Mouse (Mus musculus) lung, postnatal 10 days (tissue): Measurements from ENCODE around the gene AC141477.1.

Source experiments
- DNase-seq: peaks from one replicate; pipeline ENCODE4 v3.0.0; 2021

The AC141477.1 gene

DNA sequence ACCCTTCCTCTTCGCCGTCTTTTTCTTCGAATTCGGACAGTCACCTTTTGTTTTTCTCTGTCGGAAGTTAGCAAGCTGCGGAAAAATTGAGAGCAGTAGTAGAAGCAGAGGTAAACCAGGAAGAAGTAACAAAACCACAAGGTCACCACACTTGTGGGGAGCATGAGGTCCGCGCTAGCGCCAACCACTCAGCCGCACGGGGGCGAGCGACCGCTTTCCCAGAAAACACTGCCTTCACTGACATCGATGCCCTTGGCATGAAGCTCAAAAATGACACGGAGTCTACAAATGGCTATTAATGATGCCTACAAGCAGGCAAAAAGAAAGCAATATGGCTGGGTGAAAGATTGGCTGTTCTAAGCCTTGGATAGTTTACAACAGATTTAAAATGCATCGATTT lies at the start of gene AC141477.1:
Gene AC141477.1, minus strand, starts transcription at position 164 of the 400 bp plus-strand sequence.
- no peak for DNase-seq

DNA sequence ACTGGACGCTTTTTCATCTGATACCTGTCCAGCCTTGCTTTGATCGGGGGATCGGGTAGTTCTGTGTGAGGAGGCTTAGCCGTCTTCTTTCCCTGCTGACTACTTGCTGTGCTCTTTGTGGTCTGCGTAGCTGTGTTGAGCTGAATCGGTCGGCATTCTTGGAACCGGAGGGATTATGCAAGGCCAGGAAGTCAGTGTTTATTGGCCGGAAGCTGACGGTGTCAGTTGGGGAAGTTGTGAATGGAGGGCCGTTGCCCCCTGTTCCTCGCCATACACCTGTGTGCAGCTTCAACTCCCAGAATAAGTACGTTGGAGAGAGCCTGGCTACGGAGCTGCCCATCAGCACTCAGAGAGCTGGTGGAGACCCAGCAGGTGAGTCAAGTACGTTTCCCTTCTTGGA lies 49.0 kb upstream of the AC141477.1 start:
- DNase-seq, result no peak

DNA sequence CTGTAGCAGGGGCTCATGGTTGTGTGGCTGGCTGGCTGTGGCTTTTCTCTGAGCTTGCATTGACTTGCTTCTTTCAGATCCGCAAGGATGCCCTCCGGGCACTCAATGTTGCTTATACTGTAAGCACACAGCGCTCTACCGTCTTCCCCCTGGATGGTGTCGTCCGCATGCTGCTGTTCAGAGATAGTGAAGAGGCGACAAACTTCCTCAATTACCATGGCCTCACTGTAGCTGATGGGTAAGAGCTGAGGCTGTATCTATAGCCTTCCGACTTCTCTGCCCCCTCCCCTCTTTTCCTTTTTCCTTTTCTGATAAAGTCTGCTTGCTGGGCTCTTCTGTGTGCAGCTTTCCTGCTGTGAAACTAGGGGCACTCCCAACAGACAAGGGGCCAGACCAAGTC lies 48.0 kb upstream of the AC141477.1 start:
- no peak for DNase-seq

DNA sequence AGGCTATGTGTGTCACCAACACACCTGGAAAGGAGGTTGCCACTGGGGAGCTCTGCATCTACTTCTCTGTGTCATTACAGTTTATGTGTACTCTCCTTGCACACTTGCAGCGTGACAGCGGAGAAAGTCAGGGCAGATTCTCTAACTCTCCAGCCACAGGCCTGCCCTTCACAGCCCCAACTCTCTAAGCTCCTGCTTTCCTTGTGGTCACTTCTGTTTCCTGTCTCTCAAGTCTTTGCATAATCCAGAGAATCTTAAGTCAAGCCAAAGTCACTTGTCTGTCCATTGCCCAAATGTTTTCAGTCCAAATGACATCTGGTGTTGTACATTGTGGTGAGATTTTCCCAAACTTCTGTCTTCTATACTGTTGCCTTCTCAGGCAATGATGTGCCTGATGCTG lies 46.1 kb upstream of the AC141477.1 start:
- DNase-seq, result no peak

DNA sequence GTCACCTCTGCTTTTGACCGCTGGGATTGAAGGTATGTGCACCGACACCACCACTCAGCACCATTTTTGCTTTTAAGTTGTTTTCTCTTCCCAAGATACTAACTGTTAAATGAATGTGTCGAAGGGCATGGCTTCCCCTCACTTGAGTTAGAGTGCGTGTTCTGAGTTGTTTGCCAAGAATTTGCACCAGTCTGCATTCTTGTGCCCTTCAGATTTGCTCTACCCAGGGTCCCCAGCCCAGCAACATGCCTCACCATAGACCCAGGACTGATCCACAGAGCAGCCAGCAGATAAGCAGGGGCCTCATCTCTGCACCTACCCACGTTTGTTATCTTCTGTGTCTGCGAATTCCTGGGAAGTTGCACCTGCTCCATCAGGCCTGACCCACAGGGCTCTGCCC lies 41.2 kb upstream of the AC141477.1 start:
- DNase-seq, result no peak

DNA sequence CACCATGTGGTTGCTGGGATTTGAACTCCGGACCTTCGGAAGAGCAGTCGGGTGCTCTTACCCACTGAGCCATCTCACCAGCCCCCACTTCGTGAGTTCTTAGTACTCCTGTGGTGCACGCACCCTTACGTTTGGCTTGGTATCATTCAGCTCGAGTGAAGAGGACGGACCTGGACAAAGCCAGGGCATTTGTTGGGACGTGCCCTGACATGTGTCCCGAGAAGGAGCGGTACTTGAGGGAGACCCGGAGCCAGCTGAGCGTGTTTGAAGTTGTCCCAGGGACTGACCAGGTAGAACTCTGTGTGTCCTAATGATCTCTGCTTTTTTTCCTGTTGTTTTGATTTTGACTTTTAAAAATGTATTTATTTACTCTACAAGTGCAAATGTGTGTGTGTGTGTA lies 40.6 kb upstream of the AC141477.1 start:
- DNase-seq, result no peak

DNA sequence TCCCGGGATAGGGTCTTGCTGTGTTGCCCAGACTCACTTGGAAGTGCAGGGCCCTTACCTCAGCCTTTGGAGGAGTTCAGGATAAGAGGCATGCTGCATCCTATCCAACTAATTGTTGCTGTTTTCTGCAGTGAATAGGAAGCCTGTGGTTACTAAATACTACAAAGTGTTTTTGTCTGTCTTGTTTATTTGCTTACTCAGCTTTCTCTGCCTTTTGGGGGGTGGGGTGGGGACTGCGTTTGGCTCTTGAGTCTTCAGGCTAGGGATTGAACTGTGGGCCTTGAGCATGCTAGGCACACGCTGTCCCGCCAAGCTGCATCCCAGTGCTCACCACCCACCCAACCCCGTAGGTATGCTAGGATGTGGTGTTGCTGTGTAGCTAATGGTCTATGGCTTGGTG lies 33.5 kb upstream of the AC141477.1 start:
- DNase-seq, result no peak

DNA sequence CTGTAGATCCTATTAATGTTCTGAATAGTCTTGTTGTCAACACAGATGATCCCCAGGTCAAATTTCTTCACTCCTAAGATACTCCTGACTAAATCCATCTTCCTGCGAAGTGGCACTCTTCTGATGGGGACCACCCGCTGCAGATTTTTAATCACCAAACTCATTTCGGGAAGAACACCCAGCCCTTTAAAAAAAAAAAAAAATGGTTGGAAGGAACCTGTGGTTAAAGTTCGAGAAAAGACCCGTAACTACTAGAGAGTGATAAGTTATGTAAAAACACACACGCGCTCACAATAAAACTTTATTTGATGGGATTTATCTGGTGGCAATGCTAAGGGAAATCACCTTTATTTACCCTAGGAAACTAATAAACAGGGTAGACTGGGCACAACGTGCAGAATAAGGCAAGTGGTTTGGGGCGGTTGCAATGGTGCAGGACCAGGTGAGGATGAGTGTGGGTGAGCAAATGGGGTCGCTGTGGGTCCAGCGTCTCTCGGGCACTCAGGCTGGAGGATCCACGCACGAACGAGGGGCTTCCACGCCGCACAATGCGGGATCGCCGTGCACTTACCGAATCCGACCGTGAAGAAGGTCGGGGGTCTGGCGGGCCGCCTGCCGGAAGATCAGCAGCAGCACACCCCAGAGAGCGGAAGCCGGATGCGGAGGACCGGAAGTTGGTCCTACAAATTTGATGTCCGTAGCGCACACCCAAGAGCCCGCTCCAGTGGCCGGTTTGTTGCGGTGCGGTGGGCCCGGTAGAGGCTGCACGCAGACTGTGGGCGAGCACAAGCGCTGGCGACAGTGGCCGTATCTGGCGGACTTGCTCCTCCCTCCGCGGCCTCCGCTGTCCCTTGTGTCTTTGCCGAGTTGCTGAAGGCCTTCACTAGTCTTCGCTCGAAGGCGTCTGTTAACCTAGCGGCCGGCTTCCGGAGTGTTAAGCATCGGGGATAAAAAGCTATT lies 28.2 kb upstream of the AC141477.1 start, which contains the start of the genes Mcm3ap and Ybey:
Gene Mcm3ap, plus strand, starts transcription at position 725 of the 960 bp plus-strand sequence.
Gene Ybey, minus strand, starts transcription at position 912 of the 960 bp plus-strand sequence.
- peak; percentile 92 for DNase-seq

DNA sequence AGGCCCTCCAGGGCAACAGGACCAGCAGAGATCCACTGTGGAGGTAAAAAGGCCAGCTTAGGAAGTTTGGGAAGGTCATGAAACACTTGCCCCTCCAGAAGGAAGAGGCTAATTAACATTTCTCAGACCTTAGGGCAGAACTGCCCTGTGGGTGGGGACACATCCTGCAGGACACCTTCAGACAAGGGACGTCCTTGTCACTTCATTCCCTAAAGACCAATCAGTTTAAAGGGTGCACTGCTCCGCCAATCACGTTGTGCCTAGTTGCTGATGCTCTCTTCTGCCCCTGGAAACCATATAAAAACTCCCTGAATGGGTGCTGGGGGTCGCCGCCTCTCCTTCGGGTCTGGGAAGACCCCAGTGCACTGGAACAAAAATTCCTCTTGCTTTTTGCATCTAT lies 22.5 kb upstream of the AC141477.1 start:
- no peak for DNase-seq

DNA sequence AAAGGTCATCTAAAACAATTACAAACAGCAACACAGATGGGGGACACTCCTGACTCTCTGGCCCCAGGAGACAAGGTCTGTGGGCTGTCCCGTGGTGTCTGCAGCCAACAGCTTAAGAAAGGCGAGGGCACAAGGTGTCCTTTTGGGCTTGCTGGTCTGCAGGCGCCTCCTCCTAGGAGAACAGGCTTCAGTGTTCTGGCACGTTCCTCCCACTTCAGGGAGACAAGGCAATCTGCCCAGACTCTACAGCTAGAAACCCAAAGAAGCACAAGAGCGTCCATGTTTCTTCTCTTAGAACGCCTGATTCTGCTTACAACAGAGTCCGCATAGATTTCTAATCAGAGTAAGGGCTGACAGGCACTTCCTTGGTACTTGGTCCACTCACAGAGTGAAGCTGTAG lies 22.1 kb upstream of the AC141477.1 start:
- no peak for DNase-seq

DNA sequence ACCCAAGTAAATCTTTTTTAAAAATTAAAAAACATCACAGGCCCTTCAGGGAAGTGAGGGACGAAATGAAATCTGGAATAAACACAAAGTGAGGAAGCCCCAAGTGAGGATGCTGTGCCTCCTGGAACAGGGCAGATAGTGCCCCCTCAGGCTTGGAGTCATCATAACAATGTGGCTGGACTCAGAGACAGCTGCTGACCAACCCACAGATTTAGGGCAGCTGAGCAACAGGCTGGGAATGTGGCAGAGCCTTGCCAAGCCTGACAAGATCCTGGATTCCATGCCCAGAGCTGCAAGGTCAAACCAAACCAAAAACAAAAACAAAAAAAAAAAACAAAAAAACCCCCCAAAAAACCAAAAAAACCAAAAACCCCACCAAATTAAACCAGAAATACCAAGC lies 21.0 kb upstream of the AC141477.1 start:
- no peak for DNase-seq

DNA sequence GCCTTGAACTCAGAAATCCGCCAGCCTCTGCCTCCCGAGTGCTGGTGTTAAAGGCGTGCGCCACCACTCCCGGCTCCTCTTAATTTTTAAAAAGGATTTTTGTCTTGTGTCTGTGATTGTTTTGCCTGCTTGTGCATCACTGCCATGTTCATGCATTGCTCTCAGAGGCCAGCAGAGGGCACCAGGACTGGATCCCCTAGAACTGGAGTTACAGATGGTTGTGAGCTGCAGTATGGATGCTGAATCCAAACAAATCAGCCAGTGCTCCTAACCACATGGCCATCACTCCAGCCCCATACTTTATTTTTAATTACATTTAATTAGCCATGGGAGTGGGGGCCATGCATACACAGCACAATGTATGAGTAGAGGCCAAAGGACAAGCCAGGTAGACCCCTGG lies 15.0 kb upstream of the AC141477.1 start:
- DNase-seq, result peak; percentile 73

DNA sequence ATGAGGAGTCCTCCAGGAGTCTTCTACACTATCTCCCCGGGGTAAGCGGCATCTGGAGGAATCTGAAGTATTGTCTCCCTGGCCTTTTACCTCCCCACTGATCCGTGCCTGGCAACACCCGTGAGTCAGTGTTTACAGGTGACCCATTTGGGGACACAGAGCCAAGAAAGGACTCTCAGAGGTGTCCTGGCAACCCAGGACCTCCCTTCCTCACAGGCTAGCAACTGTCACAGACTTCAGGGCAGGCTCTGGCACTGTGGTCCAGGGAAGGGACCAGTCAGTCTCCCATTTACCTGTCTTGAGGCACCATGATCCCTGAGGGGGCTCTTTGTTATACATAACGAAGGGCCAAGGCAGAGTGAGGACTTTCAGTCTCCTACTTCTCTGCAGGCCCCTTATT lies 8.6 kb upstream of the AC141477.1 start, which contains the start of gene 2610028H24Rik:
Gene 2610028H24Rik, plus strand, starts transcription at position 231 of the 400 bp plus-strand sequence.
- DNase-seq, result no peak

DNA sequence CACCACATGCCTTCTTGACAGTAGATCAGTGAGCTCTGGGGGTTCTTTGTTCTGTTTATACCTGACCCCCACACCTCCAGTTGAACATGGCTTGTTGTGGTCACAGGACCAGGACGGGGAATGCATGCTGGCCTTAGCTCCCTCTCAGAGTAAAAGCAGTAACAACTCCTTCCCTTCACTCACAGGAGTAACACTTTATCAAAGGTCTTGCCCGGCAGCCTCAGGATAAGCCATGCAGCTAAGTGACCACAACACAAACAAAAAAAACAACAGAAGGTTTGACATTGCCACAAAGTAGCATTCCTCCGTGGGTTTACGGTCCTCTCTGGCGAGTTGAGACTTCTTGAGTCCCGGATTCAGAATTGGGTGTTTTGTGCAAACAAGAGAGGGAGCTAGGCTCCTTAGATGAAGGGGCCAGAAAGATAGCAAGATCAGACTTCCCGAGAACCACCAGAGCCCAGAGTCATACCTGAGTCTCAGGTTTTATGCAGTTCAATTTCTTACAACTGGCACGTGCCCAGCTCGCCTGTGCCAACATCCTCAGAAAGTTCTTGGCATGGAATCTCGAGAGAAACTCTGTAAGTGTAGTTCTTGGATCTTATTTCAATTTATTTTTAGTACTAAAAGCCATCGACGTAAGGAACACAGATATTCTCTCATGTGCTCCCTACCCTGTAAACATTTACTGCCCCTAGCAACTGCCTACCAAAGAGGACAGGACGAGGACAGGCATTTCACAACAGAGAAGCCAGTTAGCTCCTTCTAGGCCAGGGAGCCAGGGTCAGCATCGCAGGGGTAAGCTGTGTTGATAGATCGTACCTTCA lies 7.4 kb upstream of the AC141477.1 start:
- DNase-seq, result peak; percentile 75

DNA sequence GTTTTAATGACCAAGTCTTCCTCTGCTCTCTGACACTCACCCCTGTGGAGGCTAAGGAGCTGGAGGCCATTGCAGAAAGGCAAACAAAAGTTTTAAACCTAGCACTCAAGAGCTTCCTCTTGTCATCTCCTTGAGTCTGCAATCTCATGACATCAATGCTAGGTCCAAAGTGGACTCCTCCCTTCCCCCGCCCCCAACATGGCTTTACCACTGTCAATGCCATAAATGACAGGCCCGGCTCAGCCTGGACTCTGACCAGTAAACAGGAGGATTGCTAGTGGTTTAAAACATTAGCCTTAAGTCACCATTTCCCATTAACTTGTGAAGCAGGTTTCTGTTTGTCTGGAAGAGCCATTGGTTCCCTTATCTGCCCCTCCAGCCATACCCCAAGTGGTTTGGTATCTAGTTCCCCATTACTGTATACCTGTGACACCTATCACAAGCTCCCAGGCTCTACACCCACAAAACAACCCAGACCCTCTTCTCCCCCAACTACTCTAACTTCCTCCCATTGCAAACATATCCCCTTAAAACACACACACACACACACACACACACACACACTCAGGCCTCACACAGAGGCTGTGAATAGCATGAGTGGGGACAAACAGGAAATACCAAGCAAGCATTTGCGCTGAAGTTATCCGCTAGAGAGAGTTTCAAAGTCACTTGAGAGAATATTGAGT lies 5.9 kb upstream of the AC141477.1 start:
- DNase-seq, result peak; percentile 75

DNA sequence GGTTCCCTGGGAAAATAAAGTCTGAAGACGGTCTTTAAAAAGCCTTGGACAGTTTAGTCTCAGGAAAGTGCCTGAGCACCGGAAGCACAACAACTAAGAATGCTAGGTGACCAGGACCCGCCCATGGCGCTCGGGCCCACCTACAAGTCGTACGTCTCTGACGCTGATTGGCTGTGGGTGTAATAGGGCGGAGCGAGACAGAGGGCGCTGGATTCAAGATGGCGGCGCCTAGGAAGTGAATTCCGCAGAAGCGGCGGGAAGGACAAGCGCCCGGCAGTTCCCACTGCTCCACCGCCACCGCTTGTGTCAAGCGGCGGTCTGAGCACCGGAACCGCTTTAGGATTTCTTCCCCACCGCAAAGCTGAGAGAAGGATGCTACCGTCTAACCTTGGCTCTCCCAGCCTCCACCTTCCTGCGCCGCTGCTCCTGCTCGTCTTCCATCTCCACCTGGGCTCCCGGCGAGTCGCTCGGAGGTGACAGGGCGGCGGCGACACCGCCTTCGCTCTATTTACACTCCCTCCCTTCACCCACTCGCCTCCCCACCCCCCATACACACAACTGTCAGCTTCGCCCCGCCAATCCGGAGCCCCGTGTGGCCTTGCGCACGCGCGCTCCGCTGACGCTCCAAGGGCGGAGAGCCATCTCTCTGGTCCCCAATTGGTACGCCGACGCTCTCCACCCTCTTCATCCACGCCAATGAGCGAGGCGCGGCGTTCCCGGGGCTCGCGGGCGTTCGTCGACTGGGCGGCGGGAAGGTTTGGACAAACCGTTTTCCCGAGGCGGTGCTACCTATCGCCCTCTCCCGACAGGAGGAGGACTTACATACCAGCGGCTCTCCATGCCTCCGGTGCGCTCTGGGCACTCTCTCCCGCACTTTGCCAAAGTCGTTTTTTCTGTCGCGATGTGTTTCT lies 2.2 kb upstream of the AC141477.1 start, which contains the start of gene Pcnt:
Gene Pcnt, minus strand, starts transcription at position 609 of the 911 bp plus-strand sequence.
- peak; percentile 99 for DNase-seq

DNA sequence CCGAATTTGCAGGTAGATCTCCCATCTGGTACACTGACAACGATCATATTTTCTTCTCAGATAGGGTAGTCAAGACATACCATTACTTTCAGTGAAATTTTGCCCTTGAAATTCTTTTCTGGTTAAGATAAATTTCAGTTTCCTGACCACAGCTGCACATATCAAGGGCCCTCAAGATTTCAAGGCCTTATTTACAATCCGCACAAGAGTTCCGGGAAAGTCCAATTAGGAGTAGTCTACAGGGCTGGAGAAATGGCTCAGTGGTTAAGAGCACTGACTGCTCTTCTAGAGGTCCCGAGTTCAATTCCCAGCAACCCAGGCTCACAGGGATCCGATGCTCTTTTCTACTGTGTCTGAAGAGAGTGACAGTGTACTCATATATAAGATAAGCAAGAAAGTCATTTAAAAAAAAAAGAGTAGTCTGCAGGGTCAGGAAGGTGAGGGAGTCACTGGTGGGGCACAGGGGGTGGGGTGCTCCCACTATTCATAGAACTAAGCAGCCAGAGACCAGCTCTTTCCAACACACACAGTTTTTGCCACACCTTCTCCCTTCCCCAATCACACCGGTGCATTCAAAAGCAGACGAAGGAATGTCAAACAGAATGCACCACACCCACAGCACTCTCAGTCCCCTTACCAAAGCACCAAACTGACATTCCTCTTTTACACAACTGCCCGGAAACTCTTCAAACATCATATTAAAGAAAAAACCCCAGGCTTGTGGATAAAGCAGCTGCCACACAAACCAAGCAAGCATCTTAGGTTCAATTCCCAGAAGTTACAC lies 945 bp downstream of the AC141477.1 start:
- DNase-seq, result peak; percentile 25

DNA sequence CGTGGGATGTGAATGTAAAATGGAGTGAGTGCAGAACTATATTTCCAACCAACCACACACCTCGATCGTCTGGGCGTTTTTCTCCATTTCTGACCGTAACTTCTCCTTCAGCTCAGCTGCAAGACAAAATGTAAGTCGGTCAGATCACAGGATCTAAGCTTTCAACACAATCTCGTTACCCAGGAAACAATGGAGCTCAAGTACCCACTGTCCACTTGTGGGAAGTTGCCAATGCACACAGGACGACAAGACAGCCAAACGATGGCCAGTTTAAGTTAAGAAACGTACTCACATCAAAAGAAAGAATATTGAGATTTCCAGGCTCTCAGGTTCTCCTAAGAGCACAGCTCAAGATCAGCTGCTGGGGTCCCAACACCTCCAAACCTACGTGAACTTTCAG lies 6.3 kb downstream of the AC141477.1 start:
- no peak for DNase-seq

DNA sequence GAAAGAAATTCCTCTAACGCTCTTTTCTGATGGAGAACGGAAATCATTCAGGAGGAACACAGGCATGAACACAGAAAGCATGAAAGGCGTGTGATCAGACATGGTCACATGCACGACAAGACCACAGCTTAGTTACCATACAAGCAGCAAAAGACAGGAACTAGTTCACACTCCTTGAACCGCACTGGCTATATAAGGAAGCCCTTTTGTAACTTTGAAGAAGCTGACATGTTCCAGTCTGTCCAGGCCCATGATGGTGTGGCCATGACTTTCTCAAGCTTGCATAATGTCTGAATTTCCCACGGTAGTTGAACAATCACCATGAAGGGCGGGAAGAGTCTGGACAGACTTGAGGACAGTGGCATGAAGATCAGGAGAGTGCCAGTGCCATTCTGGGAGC lies 14.6 kb downstream of the AC141477.1 start:
- DNase-seq, result no peak

DNA sequence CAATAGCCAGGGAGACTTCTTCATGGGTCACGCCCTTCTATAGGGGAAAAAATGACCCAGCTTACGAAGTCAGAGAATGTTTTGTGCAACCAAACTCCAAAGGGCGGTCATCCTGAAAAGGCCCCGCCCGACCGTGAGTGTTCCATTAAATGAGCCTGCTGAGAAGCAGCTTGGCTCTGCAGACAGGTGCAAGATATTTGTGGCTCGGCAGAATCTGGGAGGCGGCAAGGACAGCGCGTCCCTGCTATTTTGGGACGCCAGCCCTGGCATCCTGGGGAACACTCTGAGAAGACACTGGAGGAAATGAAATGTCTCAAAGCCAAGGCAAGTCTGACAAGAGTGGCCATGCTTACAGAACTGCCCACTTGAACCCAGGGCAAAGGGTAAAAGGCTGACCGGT lies 23.4 kb downstream of the AC141477.1 start:
- DNase-seq, result no peak

DNA sequence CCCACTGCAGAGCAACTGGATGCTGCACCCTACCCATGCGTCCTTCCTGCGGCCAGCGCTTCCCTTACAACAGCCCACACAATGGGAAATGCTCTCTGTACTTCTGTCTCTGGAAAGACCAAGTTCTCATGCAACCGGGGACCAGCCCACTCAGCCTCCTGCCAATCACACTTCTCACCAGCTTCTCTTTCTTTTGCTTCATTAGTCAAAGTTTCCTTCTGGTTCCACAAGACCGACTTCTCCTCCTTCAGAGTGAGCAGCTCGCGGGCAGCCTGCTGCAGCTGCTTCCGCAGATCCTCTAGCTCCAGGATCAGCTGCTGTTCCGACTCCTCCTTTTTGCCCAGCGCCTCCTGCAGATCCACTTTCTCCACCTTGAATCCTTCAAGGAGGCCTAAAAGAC lies 31.7 kb downstream of the AC141477.1 start:
- DNase-seq, result no peak
